Mouse (Mus musculus) left cerebral cortex, postnatal 14 days (tissue): Measurements from ENCODE around the gene Il13. TPM values are rescaled to one million over a fixed set of nuclear protein-coding genes. Genes with fewer than 3 reads are reported as not detected.

Experiments
- DNase-seq, 2 experiments: peaks; one replicate each; pipeline ENCODE4 v3.0.0; 2021 to 2022; ENCODE audit warnings: low spot score in 2 of 2, mixed read lengths in 1 of 2
- intact Hi-C: fragments of 180-260 bp; cut with DNase I; formaldehyde crosslinking; loops from one replicate; pipeline ENCODE4 v1.15.1; 2025
- long read RNA-seq, 2 experiments: library from polyadenylated mRNA; stranded (forward); transcript quantifications; one replicate each; pipeline ENCODE4 v2.0.0; 2021
- total RNA-seq, 2 experiments: library from RNA; stranded (reverse); gene quantifications; 2 replicates each; pipeline ENCODE4 v1.2.3; 2021

Il13 gene
- total RNA-seq: not detected
- long read RNA-seq, experiment 1: 0 reads
- long read RNA-seq, experiment 2: 0 reads

DNA sequence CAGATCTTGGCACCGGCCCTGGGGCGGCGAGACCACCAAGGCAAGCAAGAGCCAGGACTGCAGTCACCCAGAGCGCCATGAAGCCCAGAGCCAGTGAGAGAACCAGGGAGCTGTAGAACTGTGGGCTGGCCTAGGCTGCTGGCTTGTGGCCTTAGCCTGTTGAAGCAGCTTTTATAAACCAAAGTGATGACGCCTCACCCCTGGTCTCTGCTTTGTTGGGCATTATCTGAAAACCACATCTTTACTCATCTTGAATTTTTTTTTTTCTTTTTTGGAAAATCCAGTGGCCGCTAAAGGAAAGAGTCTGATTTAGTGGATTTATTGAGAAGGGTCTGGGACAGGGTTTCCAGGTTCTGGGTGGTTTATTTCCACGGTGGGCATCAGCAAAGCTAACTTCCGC lies at the start of gene Il13:
Il13 (minus strand) TSS at position 147 of the 400 bp plus-strand sequence.
- DNase-seq: no peak
- intact Hi-C loops: no loop called here

DNA sequence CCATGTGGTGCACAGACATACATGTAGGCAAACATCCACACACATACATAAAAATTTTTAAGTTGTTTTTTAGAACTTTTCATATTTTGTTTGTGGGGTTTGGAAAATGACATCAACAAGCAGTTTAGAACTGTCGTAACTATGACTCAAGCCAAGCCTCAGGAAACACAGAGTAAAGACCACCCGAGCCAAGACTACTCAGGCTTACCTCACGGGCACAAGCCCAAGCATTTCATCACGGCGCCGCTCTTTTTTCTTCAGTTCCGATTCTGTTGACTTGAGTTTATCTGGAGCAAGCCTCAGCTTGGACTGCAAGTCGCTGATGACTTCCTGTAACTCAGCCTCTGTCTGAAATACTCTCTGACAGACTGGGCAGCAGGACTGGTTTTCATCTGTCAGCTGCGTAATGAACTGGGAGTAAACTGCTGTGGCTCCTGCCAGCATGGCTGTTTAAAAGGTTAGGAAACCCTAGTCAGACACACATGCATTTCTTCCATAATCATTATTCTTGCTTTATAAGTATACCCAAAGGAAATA lies 48.6 kb upstream of the Il13 start:
- intact Hi-C loops: no loop called here
- no peak for DNase-seq

DNA sequence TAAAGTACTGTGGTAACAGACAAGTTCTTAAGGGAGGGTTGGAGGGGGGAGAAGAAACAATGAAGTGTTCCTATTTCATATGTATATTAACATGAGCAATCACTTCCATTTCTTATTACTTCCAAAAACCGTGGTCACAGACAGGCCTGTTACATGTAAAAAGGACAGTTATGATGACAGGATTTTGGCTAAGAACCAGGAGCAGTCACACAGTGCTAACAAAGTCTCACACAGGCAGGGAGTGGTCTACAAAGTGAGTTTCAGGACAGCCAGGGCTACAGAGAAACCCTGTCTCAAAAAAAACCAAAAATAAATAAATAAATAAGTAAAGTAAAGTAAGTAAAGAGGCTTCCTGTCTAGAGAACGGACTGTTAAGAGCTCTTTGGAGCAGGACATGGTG lies 47.7 kb upstream of the Il13 start:
- intact Hi-C loops: no loop called here
- DNase-seq: no peak

DNA sequence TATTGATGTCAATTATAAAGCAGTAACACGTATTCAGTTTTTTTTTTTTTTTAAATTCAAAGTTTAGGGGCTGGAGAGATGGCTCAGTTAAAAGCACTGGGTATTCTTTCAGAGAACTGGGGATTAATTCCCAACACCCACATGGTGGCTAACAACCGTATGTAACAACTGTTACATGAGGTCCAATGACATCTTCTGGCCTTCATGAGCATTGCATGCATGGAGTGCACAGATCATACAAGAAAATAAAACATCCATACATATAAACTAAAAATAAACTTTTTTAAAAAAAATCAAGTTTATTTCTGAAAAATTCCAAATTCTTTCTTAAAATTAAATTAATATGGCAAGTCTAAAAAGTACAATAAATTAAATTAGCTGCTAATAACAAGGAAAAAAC lies 47.2 kb upstream of the Il13 start:
- no peak for DNase-seq
- intact Hi-C loops: no loop called here

- intact Hi-C loops: no loop called here
- no peak for DNase-seq
Measured at GRCm38 (mm10) chr11:53680141-53680540, 45.6 kb upstream of the Il13 start.

- DNase-seq: no peak
- intact Hi-C loops: no loop called here
Measured at GRCm38 (mm10) chr11:53671414-53671813, 36.9 kb upstream of the Il13 start.

DNA sequence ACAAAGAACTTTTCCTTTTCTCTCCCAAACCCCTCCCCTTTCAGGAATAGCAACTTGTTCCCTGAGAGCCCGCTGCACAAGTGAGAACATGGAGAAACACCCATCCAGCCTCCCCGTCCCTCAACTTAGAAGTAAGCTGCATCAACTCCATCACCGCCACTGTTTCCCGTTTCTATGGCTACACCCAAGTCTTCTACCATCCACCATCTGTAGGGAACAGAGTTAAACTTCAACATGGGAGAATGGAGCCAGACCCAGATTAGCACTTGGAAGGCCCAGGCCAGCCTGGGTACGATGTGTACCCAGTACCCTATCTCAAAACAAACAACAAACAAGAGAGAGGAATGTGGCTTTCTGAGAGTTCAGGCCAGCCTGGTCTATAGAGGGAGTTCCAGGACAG lies 29.6 kb upstream of the Il13 start:
- intact Hi-C loops: no loop called here
- DNase-seq: peak in 1 of 2 experiments; percentile 11

DNA sequence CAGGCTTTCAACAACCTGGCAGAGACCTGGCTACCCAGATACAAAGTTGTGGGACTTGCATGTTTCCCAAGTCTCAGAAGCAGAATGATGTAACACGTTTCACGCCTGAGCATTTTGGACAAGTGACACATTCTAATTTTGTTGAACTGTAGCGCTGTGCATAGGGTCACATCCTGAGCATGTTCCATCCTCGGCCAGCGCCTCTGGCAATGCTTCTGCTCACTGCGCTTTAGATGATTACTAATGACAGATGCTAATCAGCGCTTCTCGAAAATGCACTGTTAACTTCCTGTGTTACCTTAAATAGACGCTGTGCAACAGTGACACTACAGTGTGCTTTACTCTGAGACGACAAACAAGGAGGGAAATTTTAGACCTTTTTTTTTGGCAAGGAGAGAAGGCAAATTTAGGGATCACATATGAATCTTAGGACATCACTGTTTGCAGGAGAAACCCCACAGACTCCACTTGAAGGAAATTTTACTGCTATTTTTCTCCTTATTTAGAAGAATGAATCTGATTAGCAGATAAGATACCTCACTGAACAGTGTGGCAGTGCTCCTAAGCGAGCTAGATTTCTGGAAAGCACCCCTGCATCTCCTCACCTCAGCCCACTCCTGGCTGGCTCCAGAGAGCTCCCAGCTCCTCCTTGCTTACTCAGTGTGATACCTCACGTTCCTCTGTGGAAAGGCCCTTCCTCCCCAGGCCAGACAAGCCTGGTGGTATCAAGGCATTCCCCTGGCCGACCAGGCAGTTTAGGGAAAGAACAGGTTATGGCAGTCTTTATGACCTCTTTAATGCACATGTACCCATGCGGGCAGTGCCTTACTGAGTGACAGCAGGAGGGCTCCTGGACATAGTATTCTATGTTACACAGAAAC lies 28.5 kb upstream of the Il13 start:
- DNase-seq: peak; percentile 31 to 54
- intact Hi-C loops: no loop called here

DNA sequence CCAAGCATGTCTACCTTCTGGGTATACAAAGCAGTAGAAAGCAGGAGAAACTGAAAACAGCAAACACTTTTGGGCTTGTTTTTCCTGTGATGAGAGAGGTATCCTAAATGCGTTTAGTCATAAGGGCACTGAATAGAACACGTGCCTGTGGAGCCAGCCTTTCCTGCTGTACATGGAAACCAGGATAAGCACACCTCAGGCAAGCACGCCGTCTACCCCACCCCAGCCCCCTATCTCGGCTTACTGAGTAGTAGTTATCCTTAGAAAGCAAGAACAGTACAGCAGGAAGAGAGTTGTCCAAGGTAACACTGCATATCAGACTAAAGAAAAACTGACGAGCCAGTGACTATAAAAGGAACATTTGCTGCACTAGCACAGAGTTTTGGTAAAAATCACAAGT lies 23.3 kb upstream of the Il13 start:
- DNase-seq: peak in 1 of 2 experiments; percentile 20
- intact Hi-C loops: no loop called here

- intact Hi-C loops: no loop called here
- no peak for DNase-seq
Measured at GRCm38 (mm10) chr11:53657381-53657780, 22.9 kb upstream of the Il13 start.

GRCm38 (mm10) chr11:53656558-53657202 lies 22.2 kb upstream of the Il13 start:
- intact Hi-C loops: no loop called here
- no peak for DNase-seq

- intact Hi-C loops: no loop called here
- peak in 1 of 2 experiments; percentile 47 for DNase-seq
Measured at GRCm38 (mm10) chr11:53655043-53655442, 20.5 kb upstream of the Il13 start.

DNA sequence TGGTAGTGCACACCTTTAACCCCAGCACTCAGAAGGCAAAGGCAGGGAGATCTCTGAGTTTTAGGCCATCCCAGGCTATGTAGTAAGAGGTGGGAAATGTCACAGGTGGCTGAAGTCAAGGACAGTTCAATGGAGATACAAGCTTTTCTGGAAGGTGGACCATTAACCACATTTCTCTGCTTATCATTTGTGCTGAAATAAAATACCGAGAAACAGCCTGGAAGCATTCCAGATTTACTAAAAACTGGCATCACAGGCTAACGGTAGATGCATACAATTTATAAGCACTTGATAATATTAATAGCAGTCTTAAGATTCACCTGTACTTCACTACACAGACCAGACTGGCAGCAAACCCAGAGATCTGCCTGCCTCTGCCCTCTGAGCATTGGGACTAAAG lies 17.9 kb upstream of the Il13 start:
- no peak for DNase-seq
- intact Hi-C loops: no loop called here

- intact Hi-C loops: no loop called here
Measured at GRCm38 (mm10) chr11:53651441-53651840, 16.9 kb upstream of the Il13 start.

GRCm38 (mm10) chr11:53644017-53644416 lies 9.5 kb upstream of the Il13 start:
- intact Hi-C loops: no loop called here
- no peak for DNase-seq

More at GRCm38 (mm10) chr11:53651441-53651840, 16.9 kb upstream of the Il13 start:
- no peak for DNase-seq

- intact Hi-C loops: no loop called here
- no peak for DNase-seq
Measured at GRCm38 (mm10) chr11:53642744-53643279, 8.3 kb upstream of the Il13 start.

GRCm38 (mm10) chr11:53637803-53638260 lies 3.3 kb upstream of the Il13 start:
- no peak for DNase-seq
- intact Hi-C loops: no loop called here

DNA sequence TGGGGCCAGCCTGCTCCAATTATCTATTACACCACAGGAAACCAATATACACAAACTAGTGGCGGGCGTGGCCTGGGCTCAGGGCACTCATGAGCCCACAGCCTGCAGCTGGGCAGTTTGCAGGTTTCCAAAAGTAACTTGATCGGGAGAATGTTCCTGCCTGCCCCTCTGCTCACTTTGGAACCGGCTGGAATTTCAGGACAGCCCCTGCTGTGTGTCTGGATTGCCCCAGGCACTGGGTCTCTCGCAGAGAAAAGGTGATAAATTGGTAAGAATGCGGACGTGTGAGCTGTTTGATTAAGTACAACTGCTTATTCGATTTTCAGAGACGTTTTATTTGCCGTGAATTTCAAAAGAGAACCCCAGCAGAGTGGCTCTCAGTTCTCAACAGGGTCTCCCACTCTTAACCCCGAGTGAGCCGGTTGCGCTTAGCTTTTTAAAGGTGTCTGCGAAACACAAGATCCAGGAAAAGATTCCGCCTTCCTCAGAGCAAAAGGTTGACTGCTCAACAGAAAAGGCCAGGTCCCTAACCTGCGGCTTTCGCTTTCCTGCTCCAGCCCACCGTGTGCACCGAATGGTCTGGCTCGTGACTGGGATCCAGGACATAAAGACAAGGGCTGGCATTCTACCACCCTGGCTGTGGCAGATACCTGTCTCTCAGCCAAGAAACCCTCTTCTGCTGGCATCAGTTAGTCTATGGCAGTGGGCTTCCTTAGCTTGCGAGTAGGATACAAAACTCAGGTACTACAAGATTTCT lies 2.7 kb upstream of the Il13 start:
- DNase-seq: no peak
- intact Hi-C loops: no loop called here

- intact Hi-C loops: no loop called here
- DNase-seq: peak in 1 of 2 experiments; percentile 23
Measured at GRCm38 (mm10) chr11:53636183-53636646, 1.7 kb upstream of the Il13 start.
